Mouse (Mus musculus) stomach, postnatal 0 days (tissue): ENCODE data around the gene Commd6.
A peak's percentile ranks its signal among the peaks of the same experiment; 100 is the strongest.

Experiments used
- CTCF ChIP-seq: IDR thresholded peaks from 2 replicates; pipeline ENCODE4 v1.5.1; 2016; ENCODE audit warnings: antibody characterized with exemption, low read depth, mild to moderate bottlenecking, moderate library complexity
- EP300 ChIP-seq: optimal IDR thresholded peaks from 2 replicates; pipeline ENCODE3; 2016; ENCODE audit warnings: antibody characterized with exemption

DNA sequence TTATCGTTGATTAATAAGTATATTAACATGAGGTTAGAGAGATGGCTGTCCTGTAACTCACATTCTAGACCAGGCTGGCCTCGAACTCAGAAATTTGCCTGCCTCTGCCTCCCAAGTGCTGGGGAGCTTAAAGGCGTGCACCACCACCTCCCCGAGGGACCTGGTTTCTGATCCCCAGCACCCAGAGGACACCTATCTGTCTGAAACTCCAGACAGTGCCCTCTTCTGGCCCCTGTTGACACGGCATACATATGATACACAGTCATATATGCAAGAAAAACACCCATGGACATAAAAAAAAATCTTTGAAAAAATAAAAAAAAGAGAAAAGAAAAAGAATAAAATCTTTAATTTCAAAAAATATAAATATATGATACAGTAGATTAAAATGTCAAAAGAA, 22.8 kb downstream of the Commd6 start:
- TF ChIP-seq CTCF = peak; percentile 31; the same call in 1 of the 2 replicates
- TF ChIP-seq EP300 = no peak
